Mouse (Mus musculus): ENCODE data around the gene Glb1l.
"Not testable (repeated sequence)": the region's sequence is repeated elsewhere in the genome, so short reads cannot be mapped to it uniquely, and the experiment has no call there.

Glb1l gene

DNA sequence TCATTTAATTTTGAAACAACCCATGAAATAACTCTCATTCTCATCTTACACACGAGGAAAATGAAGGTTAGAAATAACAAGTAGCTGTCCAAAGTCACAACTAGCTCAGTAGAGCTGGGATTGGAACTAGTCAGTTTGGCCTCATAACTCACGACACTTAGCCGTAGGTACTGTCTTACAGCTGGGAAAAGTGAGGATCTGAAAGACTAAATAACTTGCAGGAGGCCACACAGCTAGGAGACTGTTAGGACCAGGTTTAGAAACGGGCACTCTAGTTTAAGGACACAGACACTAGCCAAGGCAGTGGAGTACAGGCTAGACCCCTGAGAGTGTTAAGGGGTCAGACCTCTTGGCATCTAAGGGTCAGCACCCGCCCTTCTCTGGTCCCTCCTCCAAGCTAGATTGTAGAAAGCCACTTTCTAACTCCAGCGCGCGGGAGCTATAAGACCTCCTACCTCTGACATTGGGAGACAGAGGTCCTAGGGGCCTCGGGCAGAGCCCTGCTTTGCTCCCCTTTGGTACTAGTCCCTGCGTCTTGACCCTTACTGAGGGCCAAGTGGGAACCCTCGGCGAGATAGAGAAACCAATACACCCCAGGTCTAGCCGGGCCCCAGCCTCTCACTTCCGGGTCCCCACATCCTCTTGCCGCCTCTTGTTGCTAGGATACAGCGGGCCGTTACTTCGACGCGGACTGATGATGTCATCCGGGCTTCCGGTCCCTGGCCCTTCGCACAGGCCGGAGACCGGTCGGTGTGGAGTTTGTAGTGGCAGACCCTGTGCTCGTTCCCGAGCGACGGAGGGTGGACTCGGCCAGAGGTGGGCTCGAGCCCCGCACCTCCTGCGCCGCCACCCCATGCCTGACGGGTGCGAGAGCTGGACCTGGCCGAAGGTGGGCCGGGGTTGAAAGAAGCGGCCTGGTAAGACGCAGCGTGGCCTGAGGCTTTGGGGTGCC, at the start of gene Glb1l, which contains the start of gene Stk16:
TSS of gene Glb1l (minus strand) at position 678 of the 952 bp plus-strand sequence.
TSS of gene Stk16 (plus strand) at position 703 of the 952 bp plus-strand sequence.
- DNase-seq = peak; percentile 95

DNA sequence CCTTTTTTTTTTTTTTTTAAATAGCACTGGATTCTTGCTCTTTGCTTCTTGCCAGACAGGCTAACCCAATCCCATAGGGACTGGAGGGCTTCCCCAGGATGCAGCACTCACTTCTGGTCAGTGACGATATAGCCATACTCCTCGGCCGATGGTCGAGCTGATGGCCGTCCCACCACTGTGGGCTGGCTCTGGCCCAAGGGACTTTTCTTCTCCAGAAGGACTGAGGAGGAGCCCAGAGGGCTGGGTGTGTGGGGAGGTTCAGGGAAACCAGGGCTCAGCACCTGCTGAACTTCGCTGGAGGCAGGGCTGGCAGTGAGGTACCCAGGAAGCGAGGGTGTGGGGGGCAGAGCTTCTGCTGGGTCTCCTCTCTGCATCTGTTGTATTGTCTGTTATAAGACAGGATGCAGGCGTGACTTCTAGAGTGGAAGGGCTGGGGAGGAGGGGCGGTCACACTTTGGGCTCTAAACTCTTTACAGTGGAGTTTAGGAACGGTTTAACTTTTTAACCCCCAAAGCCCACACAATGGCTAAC, 45.0 kb upstream of the Glb1l start:
- DNase-seq = peak; percentile 46

DNA sequence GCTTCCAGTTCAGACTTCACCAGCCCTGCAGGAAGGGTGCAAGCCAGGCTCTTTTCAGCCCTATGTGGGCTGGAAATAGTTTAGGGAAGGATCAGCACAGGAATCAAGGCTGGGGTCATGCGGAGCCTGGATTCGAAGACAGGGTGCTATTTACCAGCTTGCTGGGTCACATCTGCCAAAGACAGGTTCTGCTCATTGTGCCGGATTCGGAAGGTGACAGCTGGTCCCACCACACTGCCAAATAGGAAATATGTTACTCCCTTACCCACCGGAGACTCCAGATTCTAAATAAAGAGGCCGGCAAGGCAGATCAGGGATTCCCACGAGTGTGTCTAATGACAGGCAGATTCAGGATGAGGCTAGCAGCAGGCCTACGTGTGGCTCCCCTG, 44.0 kb upstream of the Glb1l start:
- DNase-seq = peak; percentile 65

DNA sequence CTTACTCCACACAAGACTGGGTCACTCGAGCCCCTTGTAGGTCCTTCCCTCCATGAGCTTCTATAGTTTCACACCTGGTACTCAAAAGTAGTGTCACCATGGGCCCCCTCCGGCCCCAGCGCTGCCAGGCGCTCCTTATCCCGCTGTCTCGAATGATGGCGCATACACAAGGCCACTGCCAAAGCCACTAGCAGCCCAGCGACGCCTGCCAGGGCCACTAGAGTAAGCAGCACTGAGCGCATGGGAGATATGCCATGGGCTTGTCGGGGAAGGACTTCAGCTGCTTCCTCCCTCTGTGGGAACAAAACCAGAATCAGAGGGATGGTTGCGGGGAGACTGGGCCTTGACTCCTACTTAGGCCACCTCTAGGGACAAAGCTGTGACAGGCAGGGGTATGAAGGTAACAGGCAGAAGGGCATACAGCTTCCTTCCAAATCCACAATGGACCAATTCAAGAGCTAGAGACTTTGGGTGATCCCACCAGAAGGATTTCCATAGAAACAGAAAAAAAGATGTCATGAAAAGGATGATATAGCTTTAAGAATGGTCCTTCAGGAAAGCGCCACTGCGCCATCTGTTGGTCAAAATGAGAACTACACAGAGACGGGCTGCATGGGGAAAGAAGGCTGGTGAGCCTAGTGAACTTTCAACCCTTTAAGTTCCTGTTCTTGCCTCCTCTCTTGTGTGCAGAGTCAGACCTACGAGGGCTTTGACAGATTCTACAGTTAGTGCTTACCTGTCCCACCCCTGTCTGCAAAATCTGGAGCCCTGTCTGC, 43.4 kb upstream of the Glb1l start:
- DNase-seq = peak; percentile 82

DNA sequence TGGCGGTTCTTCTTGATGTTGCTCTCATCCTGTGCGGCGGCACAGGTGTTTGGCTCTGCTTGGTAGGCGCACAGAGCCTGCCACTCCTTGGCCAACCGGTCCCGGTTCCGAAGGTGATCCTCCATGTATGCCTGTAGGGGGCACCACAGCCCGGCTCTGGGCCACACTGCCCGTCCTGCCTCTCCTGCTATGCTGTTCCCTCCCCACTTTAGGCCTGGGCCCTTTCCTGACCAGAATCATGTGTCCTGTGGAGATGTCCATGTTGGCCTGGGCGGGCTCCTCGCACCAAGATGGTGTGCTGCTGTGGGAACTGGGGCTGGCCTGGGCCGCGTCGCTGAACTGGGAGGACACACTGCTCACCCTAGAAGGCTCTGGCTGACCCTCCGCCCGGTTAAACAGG, 42.4 kb upstream of the Glb1l start:
- peak; percentile 65 for DNase-seq

DNA sequence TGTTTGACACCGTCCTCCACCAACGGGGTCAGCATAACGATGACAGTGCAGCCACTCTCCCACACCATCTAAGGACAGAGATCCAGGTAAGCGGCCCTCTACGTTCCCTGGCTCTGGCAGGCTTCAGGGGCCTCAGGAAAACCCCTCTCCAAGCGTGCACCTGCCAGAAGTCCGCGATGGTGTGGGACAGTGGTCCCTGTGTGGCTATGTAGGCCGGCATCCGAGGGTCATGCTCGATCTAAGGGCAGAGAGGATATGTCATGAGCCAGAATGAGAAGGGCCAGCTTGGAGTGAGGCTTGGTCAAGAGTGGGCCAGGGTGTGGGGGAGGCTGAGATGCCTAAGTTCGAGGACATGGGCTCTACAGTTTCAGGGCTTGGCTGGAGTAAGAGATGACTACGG, 41.7 kb upstream of the Glb1l start:
- peak; percentile 58 for DNase-seq

DNA sequence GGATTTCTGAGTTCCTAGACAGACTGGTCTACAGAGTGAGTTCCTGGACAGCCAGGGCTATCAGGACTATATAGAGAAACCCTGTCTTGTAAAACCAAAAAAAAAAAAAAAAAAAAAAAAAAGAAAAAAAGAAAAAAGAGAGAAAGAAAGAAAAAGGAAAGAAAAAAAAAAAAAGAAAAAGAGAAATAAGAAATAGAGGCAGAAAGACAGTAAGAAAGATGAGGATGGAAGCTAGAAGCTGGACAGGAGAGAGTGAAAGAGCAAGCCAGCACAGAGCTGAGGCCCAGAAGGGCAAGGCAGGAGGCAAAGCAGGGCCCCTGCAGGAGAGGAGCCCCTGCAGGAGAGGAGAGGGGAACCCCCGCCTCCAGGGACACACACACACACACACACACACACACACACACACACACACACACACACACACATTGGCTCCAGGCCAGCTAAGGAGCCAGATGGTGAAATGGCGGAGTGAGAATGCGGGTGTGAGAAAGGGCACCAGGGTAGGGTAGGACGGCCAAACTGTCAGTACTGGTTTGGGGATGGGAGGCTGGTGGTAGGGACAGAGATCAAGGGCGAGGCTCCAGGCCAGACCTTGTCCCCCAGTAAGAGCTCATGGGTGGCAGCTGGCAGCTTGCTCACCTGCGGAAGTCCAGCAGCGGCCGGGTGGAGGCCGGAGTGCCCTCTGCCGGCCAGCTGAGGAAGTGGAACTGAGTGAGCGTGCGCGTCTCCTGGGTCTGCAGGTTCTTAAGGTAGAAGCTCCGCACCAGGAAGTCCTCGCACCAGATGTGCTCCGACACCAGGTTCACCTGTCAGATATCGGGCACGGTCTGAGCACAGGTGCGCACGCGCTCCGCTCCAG, 40.7 kb upstream of the Glb1l start:
- peak; percentile 91 for DNase-seq

DNA sequence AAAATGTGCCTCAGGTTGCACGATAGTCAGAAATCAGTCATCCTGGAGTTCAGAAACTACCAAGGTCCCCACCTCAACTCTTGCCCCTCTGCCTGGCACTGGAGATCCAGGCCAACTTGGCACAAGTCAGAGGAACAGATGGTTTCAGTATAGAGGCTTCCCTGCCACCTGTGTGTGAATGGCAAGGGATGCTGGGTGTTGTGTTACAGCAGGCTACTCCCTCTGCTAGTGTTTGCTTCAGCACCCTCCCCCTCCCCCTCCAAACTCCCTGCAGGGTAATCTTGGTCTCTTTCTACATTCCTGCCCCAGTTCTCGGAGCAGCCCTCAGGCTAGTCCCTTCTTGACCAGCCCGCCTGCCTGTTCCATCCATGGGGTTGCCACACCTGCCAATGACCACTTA, 39.9 kb upstream of the Glb1l start:
- DNase-seq = peak; percentile 81

DNA sequence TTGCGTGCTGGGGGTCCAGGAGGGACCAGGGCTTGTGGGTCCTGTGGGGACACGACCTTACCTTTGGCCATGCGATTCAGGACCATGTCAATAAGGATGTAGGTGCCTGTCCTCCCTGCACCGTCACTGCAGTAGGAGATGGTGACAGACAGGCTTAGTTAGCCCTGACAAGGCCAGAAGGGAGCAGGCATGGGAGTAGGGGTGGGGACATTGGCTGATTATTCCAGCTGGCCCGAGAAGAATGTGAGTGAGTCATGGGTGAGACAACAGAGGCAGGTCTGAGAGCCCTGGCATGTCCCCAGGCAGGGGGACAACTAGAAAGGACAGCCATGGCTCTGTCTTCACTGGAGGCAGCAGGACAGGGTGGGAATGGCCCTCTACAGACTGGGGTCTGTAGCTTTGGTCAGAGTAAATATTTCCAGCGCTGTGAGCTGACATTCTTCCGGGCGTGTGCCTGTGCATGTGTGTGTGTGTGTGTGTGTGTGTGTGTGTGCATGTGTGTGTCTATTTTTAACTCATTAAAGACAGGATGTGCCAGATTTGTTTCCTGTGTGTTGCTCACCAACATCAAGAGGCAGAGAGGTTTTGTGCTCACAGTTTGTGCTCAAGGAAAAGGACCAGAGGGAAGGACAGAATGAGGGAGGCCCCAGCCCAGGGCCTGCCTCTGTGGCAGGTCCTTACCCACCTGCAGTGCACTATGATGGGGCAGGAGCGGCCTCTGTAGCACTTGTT, 37.6 kb upstream of the Glb1l start:
- peak; percentile 68 for DNase-seq

DNA sequence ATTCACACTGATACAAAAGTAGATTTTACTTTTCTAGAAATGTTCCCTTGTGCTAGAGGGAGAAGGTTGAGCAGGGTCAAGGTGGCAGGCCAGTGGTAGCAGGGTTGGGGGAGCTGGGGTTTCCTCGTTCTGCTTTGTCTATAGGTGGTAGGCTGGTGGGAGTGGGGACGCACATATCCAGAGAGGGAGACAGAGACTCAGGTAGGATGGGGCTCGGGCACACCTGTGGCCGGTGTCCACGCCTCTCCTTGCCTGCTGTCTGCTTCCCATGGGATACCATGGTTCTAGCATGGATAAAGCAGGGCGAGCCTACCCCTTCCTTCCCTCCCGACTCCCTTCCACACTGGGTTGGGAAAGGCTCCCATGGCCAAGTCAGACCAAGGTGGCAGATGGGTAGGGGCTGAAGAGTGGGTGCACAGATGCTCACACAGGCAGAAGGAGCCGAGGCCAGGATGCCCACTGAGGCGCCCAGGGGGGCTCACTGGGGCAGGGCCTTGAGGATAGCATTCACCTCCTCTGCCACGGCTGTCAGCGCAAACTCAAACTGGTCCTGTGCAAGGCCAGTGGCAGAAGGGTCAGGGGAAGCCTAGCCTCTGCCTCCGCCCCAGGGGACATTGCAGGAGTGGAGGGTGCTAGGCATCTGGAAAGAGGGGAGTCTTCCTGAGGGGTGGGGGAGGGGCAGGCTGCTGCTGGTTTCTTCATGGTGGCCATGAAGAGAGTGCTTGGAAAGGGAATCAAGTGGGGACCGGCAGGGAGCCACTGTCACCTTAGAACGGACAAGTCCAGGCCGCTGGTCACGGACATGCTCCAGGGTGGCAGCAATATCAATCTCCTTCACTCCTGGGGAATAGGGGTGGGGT, 36.7 kb upstream of the Glb1l start:
- DNase-seq = peak; percentile 52

DNA sequence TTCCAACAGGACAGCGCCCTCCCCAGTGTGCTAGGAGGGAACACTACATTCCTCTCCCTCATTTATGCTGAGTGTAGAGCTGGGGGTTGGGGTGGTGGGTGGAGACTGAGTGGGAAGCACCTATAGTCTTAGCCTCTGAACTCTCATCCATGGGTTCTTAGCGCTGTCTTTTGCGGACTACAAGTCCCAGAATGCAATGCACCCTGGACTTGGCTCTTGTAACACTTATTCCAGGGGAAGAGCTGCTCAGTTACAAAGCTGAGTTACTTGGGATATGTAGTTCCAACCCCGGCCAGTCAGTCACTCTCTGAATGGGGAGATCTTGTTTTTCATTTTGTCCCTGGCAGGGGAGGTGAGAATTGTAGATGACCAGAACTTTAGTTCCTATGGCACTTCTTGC, 34.2 kb upstream of the Glb1l start:
- DNase-seq = peak; percentile 69

DNA sequence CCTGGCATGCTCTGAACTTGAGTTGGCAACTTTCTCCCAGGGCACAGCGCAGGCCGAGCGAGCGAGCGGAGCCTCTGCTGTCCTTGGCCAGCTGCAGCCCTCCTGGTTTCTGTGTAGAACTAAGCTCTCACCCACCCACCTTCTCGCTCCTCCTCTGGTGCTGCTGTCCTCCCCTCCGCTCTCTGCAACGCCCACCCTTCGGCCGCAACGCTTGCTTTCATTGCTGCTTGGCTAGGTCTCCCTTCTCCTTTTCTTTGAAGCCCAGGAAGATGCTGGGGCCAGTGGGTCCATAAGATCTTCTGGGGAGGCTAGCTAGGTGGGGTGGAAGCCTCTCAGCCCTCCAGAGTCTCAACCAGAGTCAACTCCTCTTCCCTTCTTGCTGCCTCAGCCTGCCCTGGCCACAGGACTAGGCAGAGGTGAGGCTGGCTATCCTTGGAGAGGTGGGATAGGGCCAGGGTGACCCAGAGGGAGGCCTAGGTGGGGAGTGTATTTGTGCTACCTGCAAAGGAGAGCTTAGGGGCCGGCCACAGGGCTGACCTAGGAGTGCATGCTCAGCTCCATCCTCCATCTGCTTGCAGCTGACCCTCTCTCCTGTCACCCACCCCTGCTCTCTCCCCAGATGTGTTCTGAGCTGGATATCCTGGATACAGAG, 33.7 kb upstream of the Glb1l start:
- DNase-seq = peak; percentile 42

DNA sequence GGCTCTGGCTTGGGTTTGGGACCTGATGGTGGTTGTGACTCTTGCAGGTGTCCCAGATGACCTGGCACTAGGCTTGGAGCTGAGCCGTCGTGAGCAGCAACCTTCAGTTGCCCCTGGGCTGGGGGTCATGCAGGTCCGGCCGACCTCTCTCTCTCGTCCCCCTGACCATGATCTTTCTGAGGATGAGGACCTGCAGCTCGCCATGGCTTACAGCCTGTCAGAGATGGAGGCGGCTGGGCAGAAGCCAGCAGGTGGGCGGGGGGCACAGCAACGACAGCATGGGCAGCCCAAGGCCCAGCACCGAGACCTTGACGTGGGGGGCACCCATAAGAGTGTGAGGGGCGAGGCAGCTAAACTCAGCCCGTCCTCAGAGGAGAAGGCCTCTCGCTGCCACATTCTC, 32.8 kb upstream of the Glb1l start:
- peak; percentile 53 for DNase-seq

DNA sequence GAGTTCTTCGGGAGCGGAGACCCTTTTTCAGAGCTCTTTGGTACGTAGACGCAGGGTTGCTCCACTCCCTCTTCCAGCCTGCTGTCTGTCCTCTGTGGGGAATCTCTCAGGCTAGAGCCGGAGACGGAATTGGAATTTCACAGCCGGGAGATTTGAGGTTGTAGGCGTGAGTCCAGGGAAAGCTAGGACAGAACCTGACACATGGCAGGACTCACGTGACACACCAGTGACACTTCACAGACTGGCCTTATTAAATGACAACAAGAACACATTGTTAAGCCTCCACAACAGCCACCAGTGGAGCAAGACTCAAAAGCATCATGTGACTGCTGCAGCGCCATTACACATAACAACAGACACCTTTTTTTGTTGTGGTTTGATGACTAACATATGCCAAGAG, 29.0 kb upstream of the Glb1l start:
- DNase-seq = peak; percentile 67

DNA sequence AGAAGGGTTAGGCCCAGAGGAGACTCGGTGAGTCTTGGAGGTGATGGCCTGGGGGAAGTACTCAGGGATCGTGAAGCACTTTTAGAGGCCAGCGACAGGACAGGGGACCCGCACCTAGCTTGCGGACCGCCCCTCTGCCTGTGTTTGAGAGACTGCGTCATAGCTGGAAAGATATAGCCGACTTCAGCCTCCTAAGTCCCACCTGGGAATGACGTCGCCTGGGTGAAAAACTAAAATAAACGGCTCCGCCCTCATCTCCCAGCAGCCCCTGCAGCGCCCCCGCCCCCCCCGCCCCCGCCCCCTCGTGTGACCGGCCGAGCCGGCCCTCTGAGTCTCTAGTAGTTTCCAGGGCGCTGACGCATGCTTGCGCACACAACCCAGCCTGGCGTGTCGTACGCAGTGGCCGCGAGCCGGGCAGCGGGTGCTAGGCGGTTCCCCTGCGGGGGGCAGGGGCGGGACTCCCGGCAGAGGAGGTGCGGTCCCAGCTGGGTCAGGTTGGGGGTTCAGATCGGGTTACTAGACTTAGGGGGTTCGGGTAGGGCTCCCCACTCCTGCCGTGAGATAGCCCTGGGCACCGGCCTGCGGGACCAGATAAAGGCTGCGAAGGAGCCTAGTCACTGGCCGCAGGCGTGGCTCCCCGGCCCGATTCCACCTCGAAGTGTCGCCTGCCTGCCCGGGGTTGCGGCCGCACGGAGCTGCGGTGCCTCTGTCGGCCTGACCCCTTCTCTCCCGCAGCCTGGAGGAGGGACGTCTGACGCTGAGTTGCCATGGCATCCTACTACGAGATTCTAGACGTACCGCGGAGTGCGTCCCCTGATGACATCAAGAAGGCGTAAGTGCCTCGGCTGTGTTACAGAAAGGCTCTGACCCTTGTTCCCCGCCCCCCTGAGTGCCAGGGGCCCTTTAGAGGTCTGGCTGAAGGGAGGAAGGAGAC, 25.8 kb upstream of the Glb1l start, which contains the start of gene Dnajb2:
TSS of gene Dnajb2 (plus strand) at position 290 of the 934 bp plus-strand sequence.
- DNase-seq = peak; percentile 93

DNA sequence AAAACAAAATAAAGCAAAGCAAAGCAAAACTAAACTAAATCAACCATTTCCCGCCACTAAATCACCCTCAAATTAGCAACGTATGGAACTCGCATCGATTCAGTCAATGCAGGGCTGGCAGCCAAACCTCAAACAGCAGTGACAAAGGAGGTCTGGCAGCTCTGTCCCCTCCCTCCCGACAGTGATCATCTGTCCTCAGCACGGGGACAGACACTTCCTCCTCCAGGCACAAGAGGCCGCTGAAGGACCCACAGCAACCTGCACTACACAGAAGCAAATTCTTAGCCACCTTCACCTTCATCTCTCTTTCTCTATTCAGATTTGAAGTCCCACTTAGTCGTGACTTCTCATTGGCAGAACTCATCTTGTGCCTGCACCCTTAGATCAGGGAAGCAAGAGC, 24.0 kb upstream of the Glb1l start:
- DNase-seq = peak; percentile 87

DNA sequence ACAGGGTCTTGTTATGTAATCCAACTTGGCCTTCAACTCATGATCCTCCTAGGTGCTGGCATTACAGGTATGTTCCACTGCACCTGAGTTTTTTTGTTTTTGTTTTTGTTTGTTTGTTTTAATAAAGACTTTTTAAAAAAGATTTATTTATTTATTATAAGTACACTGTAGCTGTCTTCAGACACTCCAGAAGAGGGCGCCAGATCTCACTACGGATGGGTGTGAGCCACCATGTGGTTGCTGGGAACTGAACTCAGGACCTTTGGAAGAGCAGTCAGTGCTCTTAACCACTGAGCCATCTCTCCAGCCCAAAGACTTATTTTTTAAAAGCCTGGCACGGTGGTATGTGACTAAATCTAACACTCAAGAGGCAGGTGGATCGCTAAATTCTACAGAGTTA, 21.9 kb upstream of the Glb1l start:
- not testable (repeated sequence) for DNase-seq

DNA sequence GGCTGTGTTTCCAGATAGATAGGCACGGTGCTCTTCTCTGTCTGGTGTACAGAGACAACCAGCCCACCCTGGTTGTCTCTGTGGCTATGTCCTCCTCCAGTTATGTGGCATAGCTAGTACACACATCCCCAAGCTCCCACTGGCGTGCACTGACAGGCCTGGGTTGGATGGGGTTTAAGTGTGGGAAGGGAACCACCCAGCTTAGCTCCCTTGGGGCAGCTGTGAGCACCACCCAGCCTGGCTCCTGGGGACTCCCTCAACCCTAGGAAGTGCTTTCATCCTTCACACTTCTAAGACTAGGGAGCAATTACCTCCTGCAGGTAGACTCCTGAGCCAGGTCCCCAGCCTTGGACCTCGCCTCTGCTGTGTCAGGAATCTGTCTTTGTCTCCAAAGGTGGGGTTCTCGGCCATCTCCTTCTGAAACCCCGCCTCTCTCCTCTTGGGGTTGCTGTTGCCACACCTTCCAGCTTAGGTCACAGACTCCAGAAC, 21.1 kb upstream of the Glb1l start, which contains the start of gene A630095N17Rik:
TSS of gene A630095N17Rik (minus strand) at position 439 of the 489 bp plus-strand sequence.
- DNase-seq = no peak

DNA sequence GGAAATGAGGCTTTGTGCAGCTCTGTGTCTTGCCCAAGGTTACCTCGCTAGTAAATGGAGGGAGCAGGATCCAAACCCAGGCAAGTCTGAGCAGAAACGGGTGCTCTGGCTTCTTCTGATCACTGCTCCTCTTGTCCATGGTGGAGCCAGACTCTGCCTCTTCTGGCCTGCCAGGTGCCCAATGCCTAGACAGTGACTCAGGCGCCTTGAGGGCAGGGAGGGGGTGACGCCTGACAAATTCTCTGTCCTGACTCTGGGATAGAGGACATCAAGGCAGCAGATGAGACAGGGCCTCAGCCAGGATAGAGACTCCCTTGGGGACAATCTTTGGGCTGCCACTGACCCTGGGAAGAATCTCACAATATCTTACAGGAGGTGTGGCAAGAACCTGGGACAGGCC, 20.6 kb upstream of the Glb1l start:
- peak; percentile 10 for DNase-seq
